Mouse (Mus musculus): ENCODE results near the gene Prkab2. TPM values are rescaled to one million over a fixed set of nuclear protein-coding genes. Genes with fewer than 3 reads are reported as not detected.

The Prkab2 gene
- polyA plus RNA-seq, 1 experiment from 2014 or later, result 5.2 TPM

- 86% methylated on average over 1 of the region's 1 CpGs for WGBS
- no peak for ATAC-seq (ENCODE audit: low read depth)
- Histone ChIP-seq H3K9ac (ENCODE audit: low read length) (no peak overlapping the region), H3K9me3 (ENCODE audit: control insufficient read depth, low read length) (no peaks in the 10 kb centered on the region), H3K36me3 (ENCODE audit: control insufficient read depth, insufficient read depth, low read length) (no peaks in the 10 kb centered on the region), H3K27me3 (ENCODE audit: control insufficient read depth, insufficient read depth, low read depth, low read length) (no peaks in the 10 kb centered on the region), H3K4me1 (replicated peaks; ENCODE audit: control insufficient read depth, insufficient read depth, low read length) (no peaks in the 10 kb centered on the region), H3K4me3 (ENCODE audit: low read length) (no peak overlapping the region), H3K4me2 (ENCODE audit: low read depth, low read length) (no peak overlapping the region), H3K27ac (ENCODE audit: low read length) (no peak overlapping the region)
Observed at GRCm38 (mm10) chr3:97715922-97716321, 57.9 kb downstream of the Prkab2 start.

- no peaks in the 10 kb centered on the region for H3K36me3 ChIP-seq (ENCODE audit: control insufficient read depth, insufficient read depth, low read length)
- no peaks in the 10 kb centered on the region for H3K27me3 ChIP-seq (ENCODE audit: control insufficient read depth, insufficient read depth, low read depth, low read length)
- H3K4me2 ChIP-seq (ENCODE audit: low read depth, low read length), result no peak overlapping the region
Observed at GRCm38 (mm10) chr3:97719116-97719515, 61.1 kb downstream of the Prkab2 start.

More at GRCm38 (mm10) chr3:97719116-97719515, 61.1 kb downstream of the Prkab2 start:
- WGBS, result 80% methylated on average over 9 of the region's 9 CpGs
- Histone ChIP-seq H3K4me3 (ENCODE audit: low read length) (no peak overlapping the region), H3K9ac (ENCODE audit: low read length) (no peak overlapping the region), H3K27ac (ENCODE audit: low read length) (no peak overlapping the region), H3K9me3 (ENCODE audit: control insufficient read depth, low read length) (no peaks in the 10 kb centered on the region; the same call in 1 of the 2 replicates), H3K4me1 (replicated peaks; ENCODE audit: control insufficient read depth, insufficient read depth, low read length) (no peaks in the 10 kb centered on the region)
- ATAC-seq (ENCODE audit: low read depth), result no peak

Small RNA genes within 50 kb of the gene (microRNA-seq; reads per million reads assigned to microRNA genes)
- not detected for gene Mir7225

Other genes starting within 250 kb of the Prkab2 start
- gene Olfr1402, start 236.2 kb upstream of the Prkab2 start, polyA plus RNA-seq (2015; fragmentation: Nextera tagmentation; extraction: Ambion mirVana), result not detected in 2 replicates
- 16.5 and 17.9 TPM in 2 replicates for gene Chd1l, start 48.0 kb upstream of the Prkab2 start, polyA plus RNA-seq (2015; fragmentation: Nextera tagmentation; extraction: Ambion mirVana)
- gene Fmo5, start 29.4 kb upstream of the Prkab2 start, polyA plus RNA-seq (2015; fragmentation: Nextera tagmentation; extraction: Ambion mirVana), result 3.9 and 5.3 TPM in 2 replicates
- gene Gm17651, start 16.5 kb downstream of the Prkab2 start, polyA plus RNA-seq (2015; fragmentation: Nextera tagmentation; extraction: Ambion mirVana), result not detected in 2 replicates
- 18.4 and 18.9 TPM in 2 replicates for gene Pde4dip, start 230.5 kb downstream of the Prkab2 start, polyA plus RNA-seq (2015; fragmentation: Nextera tagmentation; extraction: Ambion mirVana)
- 146 and 147 TPM in 2 replicates for gene Sec22b, start 243.0 kb downstream of the Prkab2 start, polyA plus RNA-seq (2015; fragmentation: Nextera tagmentation; extraction: Ambion mirVana)

All from lung, embryonic 16.5 days (tissue).